Mouse (Mus musculus): ENCODE results near the gene Asic5.

DNA sequence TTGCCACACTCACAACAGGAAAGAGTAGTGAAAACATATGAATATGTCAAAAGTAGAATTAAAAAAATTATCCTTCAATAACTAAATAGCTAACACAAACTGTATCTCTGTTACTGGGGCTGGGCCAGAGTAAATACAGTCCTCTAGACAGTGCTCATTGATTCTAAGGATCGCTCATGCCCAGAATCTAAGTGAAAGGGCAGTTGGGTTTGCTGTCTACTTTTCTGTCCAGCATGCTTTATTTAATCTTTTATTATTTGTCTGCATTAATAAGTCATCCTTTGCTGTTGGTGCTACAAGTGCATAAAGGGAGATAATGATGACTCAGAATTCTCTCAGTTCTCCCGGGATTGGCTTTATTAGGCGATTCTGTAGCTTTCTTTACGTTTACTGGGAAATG is 13.3 kb downstream of the Asic5 start:
- TF ChIP-seq E2F4 (IDR thresholded peaks at IDR 0.05; ENCODE audit: insufficient read depth) (no peak), POLR2A (IDR thresholded peaks at IDR 0.05; ENCODE audit: insufficient read length, low read depth) (no peak), USF1 (IDR thresholded peaks at IDR 0.05; ENCODE audit: low read depth) (no peak), MAX (IDR thresholded peaks at IDR 0.05; ENCODE audit: low read depth) (no peak), CEBPB (IDR thresholded peaks at IDR 0.05; ENCODE audit: insufficient read depth, poor library complexity, severe bottlenecking) (no peak), MYOG (IDR thresholded peaks at IDR 0.05; ENCODE audit: control insufficient read depth in 1 of 3, insufficient read depth in 1 of 3, insufficient read length in 2 of 3, low read depth in 2 of 3) (no peak), TCF12 (IDR thresholded peaks at IDR 0.05; ENCODE audit: insufficient read depth, poor library complexity, severe bottlenecking) (no peak), SRF (IDR thresholded peaks at IDR 0.05; ENCODE audit: control insufficient read depth, insufficient read length, low read depth) (no peak)
